Mouse (Mus musculus): ENCODE data around the gene Lrrc8d. TPM values are rescaled to one million over a fixed set of nuclear protein-coding genes. Genes with fewer than 3 reads are reported as not detected.

Lrrc8d gene
- total and polyA plus RNA-seq, 3 experiments = 11.4 to 258 (median 21.9) TPM

DNA sequence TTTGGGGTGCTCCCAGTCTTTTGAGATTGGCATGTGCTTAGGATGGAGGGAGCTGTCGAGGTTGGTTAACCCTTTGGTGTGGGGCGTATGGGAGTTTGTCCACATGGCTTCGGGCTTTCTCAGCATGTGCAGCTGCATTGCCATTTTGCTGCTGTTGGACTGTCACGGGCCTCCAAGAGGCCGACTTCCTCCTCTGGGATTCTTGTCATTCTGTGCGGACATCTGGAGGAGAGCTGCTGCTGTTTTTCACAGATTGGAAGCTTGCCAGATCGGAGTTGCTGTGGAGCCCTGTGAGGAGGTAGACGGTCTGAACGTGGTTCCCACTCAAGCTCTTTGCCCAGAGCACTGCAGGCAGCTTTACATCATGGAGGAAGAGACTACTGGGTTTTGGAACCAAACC is 4.8 kb downstream of the Lrrc8d start:
- peaks cover 11 to 19% of the 10 kb centered on the region in 2 experiments for H3K4me1 ChIP-seq (ENCODE audit: control insufficient read depth in 1 of 2, insufficient read depth in 2 of 2, low read length in 2 of 2)
- H3K36me3 ChIP-seq (ENCODE audit: control insufficient read depth in 1 of 2, insufficient read depth in 2 of 2, low read length in 2 of 2) = peaks cover 0 to 13% of the 10 kb centered on the region in 2 experiments; a peak in 2 of 4 replicates
- H3K9ac ChIP-seq (ENCODE audit: control insufficient read depth, low read depth, low read length, poor library complexity, severe bottlenecking) = no peak overlapping the region
- no peak for DNase-seq (ENCODE audit: low read depth, low spot score)
- H3K4me3 ChIP-seq (ENCODE audit: control insufficient read depth in 1 of 2, insufficient read depth in 1 of 2, low read depth in 2 of 2, low read length in 2 of 2) = no peak overlapping the region
- H3K9me3 ChIP-seq (replicated peaks; ENCODE audit: insufficient read depth, low read length) = no peaks in the 10 kb centered on the region
- no peaks in the 10 kb centered on the region for H3K27me3 ChIP-seq (ENCODE audit: control insufficient read depth in 1 of 2, insufficient read depth in 2 of 2, low read length in 2 of 2)
- no peak overlapping the region for H3K27ac ChIP-seq (ENCODE audit: control insufficient read depth, low read depth, low read length)
- TF ChIP-seq ETS1 (IDR thresholded peaks at IDR 0.05; ENCODE audit: low read depth, low read length) = no peak
- no peak for TF ChIP-seq CHD2 (IDR thresholded peaks at IDR 0.05; ENCODE audit: low read length)
- TF ChIP-seq POLR2AphosphoS5 (IDR thresholded peaks at IDR 0.05; ENCODE audit: borderline replicate concordance, low read depth, low read length) = no peak
- no peak for TF ChIP-seq EP300 (IDR thresholded peaks at IDR 0.05; ENCODE audit: low read depth in 1 of 2, low read length in 2 of 2)
- TF ChIP-seq JUND (IDR thresholded peaks at IDR 0.05; ENCODE audit: low read depth, low read length) = no peak
- TF ChIP-seq POLR2AphosphoS2 (IDR thresholded peaks at IDR 0.05; ENCODE audit: low read length) = no peak
- TF ChIP-seq ELF1 (IDR thresholded peaks at IDR 0.05; ENCODE audit: low read depth, low read length) = no peak
- no peak for TF ChIP-seq UBTF (IDR thresholded peaks at IDR 0.05; ENCODE audit: borderline replicate concordance, insufficient read depth, low read depth, low read length)
- TF ChIP-seq MYB (IDR thresholded peaks at IDR 0.05; ENCODE audit: low read depth, low read length) = no peak
- TF ChIP-seq MAZ (IDR thresholded peaks at IDR 0.05; ENCODE audit: low read depth, low read length) = no peak
- TF ChIP-seq MAFK (IDR thresholded peaks at IDR 0.05; ENCODE audit: borderline replicate concordance, low read depth, low read length) = no peak
- no peak for TF ChIP-seq CTCF (IDR thresholded peaks at IDR 0.05 in 2 of 3, conservative IDR thresholded peaks at IDR 0.05 in 1 of 3; ENCODE audit: control insufficient read depth in 1 of 3, insufficient read depth in 1 of 3, low read depth in 2 of 3, low read length in 3 of 3, poor library complexity in 1 of 3, severe bottlenecking in 1 of 3)
- TF ChIP-seq POLR2A (IDR thresholded peaks at IDR 0.05; ENCODE audit: control insufficient read depth in 1 of 2, insufficient read depth in 1 of 2, low read depth in 1 of 2, low read length in 2 of 2, poor library complexity in 1 of 2) = no peak
- no peak for TF ChIP-seq ZKSCAN1 (IDR thresholded peaks at IDR 0.05; ENCODE audit: low read depth, low read length)
- TF ChIP-seq TCF12 (IDR thresholded peaks at IDR 0.05; ENCODE audit: low read depth, low read length) = no peak
- peaks cover 8% of the 10 kb centered on the region for H3K79me2 ChIP-seq (ENCODE audit: control insufficient read depth, insufficient read depth, low read length, poor library complexity)

DNA sequence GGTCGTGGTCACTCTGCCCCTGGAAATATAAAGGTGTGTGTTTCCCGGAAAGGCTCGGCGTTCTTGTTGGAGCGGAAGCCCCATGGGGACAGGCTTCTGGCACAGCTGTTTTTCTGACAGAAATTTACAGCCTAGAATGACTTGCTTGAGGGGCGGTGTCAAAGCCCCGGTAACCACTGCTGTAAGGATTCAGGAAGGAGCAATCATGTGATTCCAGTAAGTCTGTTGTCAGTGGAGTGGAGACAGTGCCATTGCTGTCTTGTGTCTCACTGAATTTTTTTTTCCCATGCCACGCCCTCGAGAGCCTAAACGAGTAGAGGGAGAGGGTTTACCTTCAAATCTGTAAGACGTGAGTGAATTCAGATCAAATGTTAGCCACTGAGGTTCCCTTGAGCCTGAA is 6.9 kb downstream of the Lrrc8d start:
- H3K36me3 ChIP-seq (ENCODE audit: control insufficient read depth in 1 of 2, insufficient read depth in 2 of 2, low read length in 2 of 2) = peaks cover 0 to 11% of the 10 kb centered on the region in 2 experiments; a peak in 2 of 4 replicates
- no peak overlapping the region for H3K27ac ChIP-seq (ENCODE audit: control insufficient read depth, low read depth, low read length)
- TF ChIP-seq USF1 (IDR thresholded peaks at IDR 0.05; ENCODE audit: low read depth, low read length) (peak; percentile 28; the same call in 1 of the 2 replicates), MAX (IDR thresholded peaks at IDR 0.05; ENCODE audit: low read length) (no peak)
- no peak overlapping the region for H3K4me3 ChIP-seq (ENCODE audit: control insufficient read depth in 1 of 2, insufficient read depth in 1 of 2, low read depth in 2 of 2, low read length in 2 of 2)
- no peaks in the 10 kb centered on the region for H3K27me3 ChIP-seq (ENCODE audit: control insufficient read depth in 1 of 2, insufficient read depth in 2 of 2, low read length in 2 of 2)
- H3K9me3 ChIP-seq (replicated peaks; ENCODE audit: insufficient read depth, low read length) = no peaks in the 10 kb centered on the region
- no peak overlapping the region for H3K9ac ChIP-seq (ENCODE audit: control insufficient read depth, low read depth, low read length, poor library complexity, severe bottlenecking)
- no peak for DNase-seq (ENCODE audit: low read depth, low spot score)
- peaks cover 11 to 16% of the 10 kb centered on the region in 2 experiments for H3K4me1 ChIP-seq (ENCODE audit: control insufficient read depth in 1 of 2, insufficient read depth in 2 of 2, low read length in 2 of 2)
- H3K79me2 ChIP-seq (ENCODE audit: control insufficient read depth, insufficient read depth, low read length, poor library complexity) = peaks cover 1% of the 10 kb centered on the region; the same call in 1 of the 2 replicates

All from MEL (cell line).